Mouse (Mus musculus) liver, postnatal 0 days (tissue): Measurements from ENCODE around the gene Vmn1r5. TPM values are rescaled to one million over a fixed set of nuclear protein-coding genes. Genes with fewer than 3 reads are reported as not detected.

Source experiments
- ATAC-seq: fragments of 200-750 bp; cut with Nextera tagmentation; 2 replicates; pipeline ENCODE4 v1.8.0; 2017; ENCODE audit warnings: mild to moderate bottlenecking, moderate library complexity
- DNase-seq: peaks from one replicate; pipeline ENCODE4 v3.0.0-alpha.2; 2016
- H3K27ac ChIP-seq: fragments of 300-500 bp; sonication (generic); 2 replicates; pipeline ENCODE4 v1.5.1; 2014; ENCODE audit warnings: antibody characterized with exemption, moderate library complexity, mild to moderate bottlenecking, low read depth
- H3K27me3 ChIP-seq: fragments of 300-500 bp; sonication (generic); 2 replicates; pipeline ENCODE4 v1.6.1; 2014; ENCODE audit warnings: low read length, control low read depth, mixed read lengths; ENCODE audit not compliant: insufficient read depth
- H3K36me3 ChIP-seq: fragments of 300-500 bp; sonication (generic); replicated peaks from 2 replicates; pipeline ENCODE4 v1.6.1; 2014; ENCODE audit warnings: mild to moderate bottlenecking, control low read depth, low read length, moderate library complexity, mixed read lengths; ENCODE audit not compliant: insufficient read depth
- H3K4me1 ChIP-seq: fragments of 300-500 bp; sonication (generic); 2 replicates; pipeline ENCODE4 v1.6.1; 2014; ENCODE audit warnings: antibody characterized with exemption, mild to moderate bottlenecking, control low read depth; ENCODE audit not compliant: insufficient read depth
- H3K4me2 ChIP-seq: fragments of 300-500 bp; sonication (generic); 2 replicates; pipeline ENCODE4 v1.6.1; 2014; ENCODE audit warnings: low read depth, mild to moderate bottlenecking, low read length, moderate library complexity, mixed read lengths
- H3K4me3 ChIP-seq: fragments of 300-500 bp; sonication (generic); 2 replicates; pipeline ENCODE4 v1.5.1; 2014; ENCODE audit warnings: low read depth, low read length
- H3K9ac ChIP-seq: fragments of 300-500 bp; sonication (generic); replicated peaks from 2 replicates; pipeline ENCODE4 v1.6.1; 2014; ENCODE audit warnings: mild to moderate bottlenecking, moderate library complexity
- H3K9me3 ChIP-seq: fragments of 300-500 bp; sonication (generic); 2 replicates; pipeline ENCODE4 v1.6.1; 2016; ENCODE audit warnings: mild to moderate bottlenecking, control low read depth, low read length, mixed read lengths
- CTCF ChIP-seq: sonication (generic); IDR thresholded peaks from 2 replicates; pipeline ENCODE4 v1.5.1; 2016; ENCODE audit warnings: antibody characterized with exemption, low read depth
- EP300 ChIP-seq: IDR thresholded peaks from 2 replicates; pipeline ENCODE4 v1.6.1; 2016; ENCODE audit warnings: antibody characterized with exemption, low read depth, mild to moderate bottlenecking
- WGBS: fragments of 180-500 bp; shearing (Covaris S2); extraction: QIAGEN DNeasy Blood & Tissue Kit; methylation state at CpG from one replicate; pipeline ENCODE4 v1.1.7; 2014; ENCODE audit not compliant: insufficient replicate concordance; 5-methylcytosine and 5-hydroxymethylcytosine counted together
- polyA plus RNA-seq: library from polyadenylated mRNA; unstranded; fragments of >200 nt; fragmentation: Nextera tagmentation; extraction: Ambion mirVana; gene quantifications from 2 replicates; pipeline ENCODE4 v1.2.1, GENCODE M21; 2015

The Vmn1r5 gene
- not detected in 2 replicates for polyA plus RNA-seq

- TF ChIP-seq EP300 (no peak), CTCF (no peak)
- Histone ChIP-seq H3K4me1 (no peaks in the 10 kb centered on the region), H3K27ac (no peak within 1 kb of the TSS), H3K9me3 (no peaks in the 10 kb centered on the region), H3K9ac (no peak within 1 kb of the TSS), H3K4me2 (no peak within 1 kb of the TSS), H3K36me3 (no peaks in the 10 kb centered on the region), H3K4me3 (no peak within 1 kb of the TSS), H3K27me3 (no peaks in the 10 kb centered on the region)
- ATAC-seq: no peak
- no peak for DNase-seq
These were observed at the start of gene Vmn1r5 for GRCm38 (mm10) chr6:56969973-56970372. Vmn1r5 (plus strand) TSS chr6:56970273.

- H3K27me3 ChIP-seq: no peaks in the 10 kb centered on the region
- H3K4me3 ChIP-seq: peak overlapping the region; percentile 88
- no peaks in the 10 kb centered on the region for H3K9me3 ChIP-seq
- TF ChIP-seq CTCF (no peak), EP300 (peak; percentile 87)
- H3K9ac ChIP-seq: peak overlapping the region; percentile 83
- peaks cover 27% of the 10 kb centered on the region for H3K4me1 ChIP-seq
- H3K27ac ChIP-seq: peak overlapping the region; percentile 93
- H3K4me2 ChIP-seq: peak overlapping the region; percentile 71
- H3K36me3 ChIP-seq: no peaks in the 10 kb centered on the region
- ATAC-seq (peak; percentile 39), DNase-seq (no peak)
- under 1% methylated on average over 25 of the region's 25 CpGs for WGBS
These were observed 46.7 kb upstream of the Vmn1r5 start for GRCm38 (mm10) chr6:56923331-56923725.

GRCm38 (mm10) chr6:56923726-56924707, 46.1 kb upstream of the Vmn1r5 start, which contains the start of the genes Nt5c3 and Vmn1r4:
Nt5c3 (minus strand) TSS chr6:56923932.
Vmn1r4 (plus strand) TSS chr6:56924015.
- peak within 1 kb of the TSS; percentile 83 for H3K9ac ChIP-seq
- H3K36me3 ChIP-seq: no peaks in the 10 kb centered on the region
- peaks cover 22% of the 10 kb centered on the region for H3K4me1 ChIP-seq
- TF ChIP-seq CTCF (no peak), EP300 (peak; percentile 78)
- H3K27ac ChIP-seq: peak within 1 kb of the TSS; percentile 93
- 4% methylated on average over 56 of the region's 64 CpGs for WGBS
- H3K4me3 ChIP-seq: peak within 1 kb of the TSS; percentile 88
- DNase-seq (peak; percentile 97), ATAC-seq (peak; percentile 93)
- H3K27me3 ChIP-seq: no peaks in the 10 kb centered on the region
- H3K4me2 ChIP-seq: peak within 1 kb of the TSS; percentile 71
- H3K9me3 ChIP-seq: no peaks in the 10 kb centered on the region

GRCm38 (mm10) chr6:56931648-56932415, 38.2 kb upstream of the Vmn1r5 start:
- no peak for DNase-seq
- H3K27me3 ChIP-seq: no peaks in the 10 kb centered on the region
- no peaks in the 10 kb centered on the region for H3K36me3 ChIP-seq
- no peak overlapping the region for H3K9ac ChIP-seq
- H3K4me3 ChIP-seq: no peak overlapping the region
- no peaks in the 10 kb centered on the region for H3K9me3 ChIP-seq
- H3K4me2 ChIP-seq: no peak overlapping the region
- no peaks in the 10 kb centered on the region for H3K4me1 ChIP-seq
- TF ChIP-seq EP300: no peak
- no peak for TF ChIP-seq CTCF
- ATAC-seq: no peak
- H3K27ac ChIP-seq: no peak overlapping the region
- 59% methylated on average over 4 of the region's 4 CpGs for WGBS

GRCm38 (mm10) chr6:56932464-56932863, 37.6 kb upstream of the Vmn1r5 start:
- no peak for DNase-seq
- H3K9me3 ChIP-seq: no peaks in the 10 kb centered on the region
- H3K27me3 ChIP-seq: no peaks in the 10 kb centered on the region
- no peak for TF ChIP-seq EP300
- no peak for TF ChIP-seq CTCF
- no peak overlapping the region for H3K27ac ChIP-seq
- H3K4me1 ChIP-seq: no peaks in the 10 kb centered on the region
- no peaks in the 10 kb centered on the region for H3K36me3 ChIP-seq
- 50% methylated on average over 2 of the region's 2 CpGs for WGBS
- no peak overlapping the region for H3K4me3 ChIP-seq
- no peak for ATAC-seq
- no peak overlapping the region for H3K9ac ChIP-seq
- no peak overlapping the region for H3K4me2 ChIP-seq

GRCm38 (mm10) chr6:56934366-56934765, 35.7 kb upstream of the Vmn1r5 start:
- Histone ChIP-seq H3K36me3 (no peaks in the 10 kb centered on the region), H3K9ac (no peak overlapping the region), H3K27me3 (no peaks in the 10 kb centered on the region), H3K4me3 (no peak overlapping the region), H3K4me2 (no peak overlapping the region), H3K27ac (no peak overlapping the region), H3K9me3 (no peaks in the 10 kb centered on the region), H3K4me1 (no peaks in the 10 kb centered on the region)
- TF ChIP-seq CTCF: no peak
- DNase-seq (no peak), ATAC-seq (no peak)
- WGBS: 65% methylated on average over 4 of the region's 4 CpGs
